Mouse (Mus musculus) monocyte, adult 2 months (primary cell): Measurements from ENCODE around the gene Prss41.
"Not testable (repeated sequence)": the region's sequence is repeated elsewhere in the genome, so short reads cannot be mapped to it uniquely, and the experiment has no call there.

Experiments used
- DNase-seq, 2 experiments: peaks; one replicate each; pipeline ENCODE4 v3.0.0; 2022; ENCODE audit warnings: low spot score in 2 of 2, low read depth in 1 of 2

The Prss41 gene

DNA sequence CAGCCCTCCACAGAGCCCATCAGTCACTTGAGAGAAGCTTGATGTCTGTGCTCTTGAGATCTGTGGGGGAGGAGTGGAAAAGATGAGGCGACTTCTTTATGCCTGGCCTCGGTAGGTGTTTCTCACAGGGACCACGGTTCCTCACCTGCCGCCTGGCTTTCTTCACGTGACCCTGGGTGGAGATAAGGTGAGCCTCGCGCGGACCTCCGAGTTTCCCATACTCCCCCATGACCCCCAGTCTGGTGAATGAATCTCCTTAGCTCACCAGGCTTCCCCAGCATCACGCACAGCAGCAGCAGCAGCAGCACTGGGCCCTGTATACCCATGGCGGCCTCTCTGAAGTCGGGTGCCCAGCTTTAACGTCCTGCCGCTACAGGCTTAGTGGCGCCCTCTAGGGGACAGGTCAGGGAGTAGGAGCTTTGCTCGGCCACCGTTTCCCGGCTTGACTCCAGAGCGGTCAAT lies at the start of gene Prss41, which contains the start of gene Prss32:
TSS of gene Prss41 (minus strand) at position 361 of the 462 bp plus-strand sequence.
TSS of gene Prss32 (plus strand) at position 44 of the 462 bp plus-strand sequence.
- peak in 1 of 2 experiments; percentile 43 for DNase-seq

GRCm38 (mm10) chr17:23880576-23880975 lies 36.6 kb upstream of the Prss41 start, which contains the start of the genes Dcpp1 and Dcpp2:
Gene Dcpp1, plus strand, starts transcription at chr17:23880876.
Gene Dcpp2, plus strand, starts transcription at chr17:23880880.
- not testable (repeated sequence) for DNase-seq

- no peak for DNase-seq
Observed at GRCm38 (mm10) chr17:23877166-23877565, 33.2 kb upstream of the Prss41 start.

GRCm38 (mm10) chr17:23876741-23877140 lies 32.8 kb upstream of the Prss41 start:
- no peak for DNase-seq

DNA sequence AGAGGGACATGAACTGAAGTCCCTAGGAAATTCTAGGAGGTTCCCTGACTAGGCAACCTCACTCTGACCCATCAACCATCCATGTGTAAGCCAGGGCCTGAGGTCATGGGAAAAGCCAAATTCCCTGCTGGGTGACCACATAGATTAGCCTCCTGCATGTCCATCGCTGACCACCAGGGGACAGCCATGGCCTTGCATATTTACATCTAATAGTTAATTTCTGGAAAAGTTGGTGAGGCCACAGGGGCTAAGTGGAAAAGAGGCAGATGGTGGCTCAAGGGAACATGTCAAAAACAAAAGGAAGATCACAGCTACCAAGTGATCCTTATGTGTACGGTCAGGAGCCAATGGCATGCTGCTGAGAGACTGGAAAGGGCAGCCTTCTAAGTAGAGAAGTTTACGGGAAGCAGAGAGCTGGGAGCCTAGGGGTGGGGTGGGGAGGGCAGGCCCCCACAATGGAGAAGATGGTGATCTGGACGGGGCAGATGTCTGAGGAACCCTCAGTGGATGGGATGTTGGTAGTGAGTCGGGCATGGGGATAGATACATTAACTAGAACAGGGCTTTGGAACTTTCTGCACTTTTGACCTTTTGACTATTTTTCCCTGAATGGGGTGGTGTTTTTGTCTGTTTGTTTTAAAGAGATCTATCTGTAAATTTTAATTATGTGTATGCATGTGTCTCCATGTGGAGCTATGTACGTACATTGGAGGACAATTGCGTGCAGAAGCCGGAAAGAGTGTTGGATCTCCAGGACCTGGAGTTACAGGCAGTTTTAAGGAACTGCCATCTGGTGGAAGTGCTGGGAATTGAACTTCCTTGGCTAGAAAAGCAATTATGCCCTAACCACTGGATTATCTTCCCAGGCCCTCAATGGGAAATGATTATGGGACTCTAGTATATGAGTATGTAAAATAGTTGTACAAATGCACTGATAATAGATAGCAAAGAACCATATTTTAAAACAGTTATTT lies 30.2 kb upstream of the Prss41 start:
- DNase-seq: no peak

- peak; percentile 22 to 56 for DNase-seq
Observed at GRCm38 (mm10) chr17:23868513-23868912, 24.5 kb upstream of the Prss41 start.

GRCm38 (mm10) chr17:23867756-23868155 lies 23.8 kb upstream of the Prss41 start, which contains the start of gene Prss21:
Gene Prss21, plus strand, starts transcription at chr17:23868056.
- DNase-seq: no peak

GRCm38 (mm10) chr17:23862926-23863325 lies 19.0 kb upstream of the Prss41 start:
- DNase-seq: no peak

- no peak for DNase-seq
Observed at GRCm38 (mm10) chr17:23857913-23858312, 13.9 kb upstream of the Prss41 start.

DNA sequence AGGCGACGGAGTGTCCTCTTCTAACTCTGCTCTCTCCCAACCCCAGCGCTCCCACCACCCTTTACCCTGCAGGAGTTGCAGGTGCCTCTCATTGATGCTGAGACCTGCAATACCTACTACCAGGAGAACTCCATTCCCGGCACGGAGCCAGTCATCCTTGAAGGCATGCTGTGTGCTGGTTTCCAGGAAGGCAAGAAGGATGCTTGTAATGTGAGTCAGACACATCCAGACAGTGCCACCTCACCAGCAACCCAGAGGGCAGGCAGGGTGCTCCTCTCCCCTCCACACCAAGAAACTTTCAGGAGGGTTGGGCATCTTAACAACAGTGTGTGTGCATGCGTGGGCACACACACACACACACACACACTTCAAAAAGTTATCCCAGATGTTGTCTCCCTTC lies 13.2 kb upstream of the Prss41 start:
- no peak for DNase-seq

- DNase-seq: no peak
Observed at GRCm38 (mm10) chr17:23854229-23854765, 10.3 kb upstream of the Prss41 start.

- DNase-seq: peak in 1 of 2 experiments; percentile 44
Observed at GRCm38 (mm10) chr17:23853292-23853691, 9.3 kb upstream of the Prss41 start.

DNA sequence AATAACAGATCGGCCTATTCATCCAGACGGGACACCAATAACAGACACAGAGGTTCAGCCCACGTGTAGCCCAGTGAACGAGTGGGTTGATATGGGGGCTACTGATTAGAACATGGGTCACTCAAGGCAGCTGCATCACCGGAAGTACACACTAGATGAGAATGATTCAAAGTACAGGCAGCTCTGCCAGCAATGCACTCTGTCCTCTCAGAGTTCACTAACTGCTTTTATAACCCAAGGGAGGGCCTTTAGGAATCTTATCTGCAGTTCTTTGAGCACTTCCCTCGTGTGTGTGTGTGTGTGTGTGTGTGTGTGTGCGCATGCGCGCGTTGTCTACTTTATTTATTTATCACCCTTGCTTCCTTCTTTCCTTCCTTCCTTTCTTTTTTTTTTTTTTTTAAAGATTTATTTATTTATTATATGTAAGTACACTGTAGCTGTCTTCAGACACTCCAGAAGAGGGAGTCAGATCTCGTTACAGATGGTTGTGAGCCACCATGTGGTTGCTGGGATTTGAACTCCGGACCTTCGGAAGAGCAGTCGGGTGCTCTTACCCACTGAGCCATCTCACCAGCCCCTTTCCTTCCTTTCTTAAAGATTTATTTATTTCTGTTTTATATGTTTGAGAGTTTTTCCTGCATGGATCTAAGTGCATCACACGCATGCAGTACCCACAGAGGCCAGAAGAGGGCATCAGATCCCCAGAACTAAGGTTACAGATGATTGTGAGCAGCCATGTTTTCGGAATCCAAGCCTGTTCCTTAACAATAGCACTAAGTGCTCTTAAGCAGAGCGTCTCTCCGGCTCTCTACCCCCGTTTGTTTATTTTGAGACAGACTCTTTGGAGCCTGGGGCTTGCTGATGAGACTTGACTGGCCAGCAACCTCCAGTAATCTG lies 7.1 kb upstream of the Prss41 start:
- DNase-seq: peak in 1 of 2 experiments; percentile 50

DNA sequence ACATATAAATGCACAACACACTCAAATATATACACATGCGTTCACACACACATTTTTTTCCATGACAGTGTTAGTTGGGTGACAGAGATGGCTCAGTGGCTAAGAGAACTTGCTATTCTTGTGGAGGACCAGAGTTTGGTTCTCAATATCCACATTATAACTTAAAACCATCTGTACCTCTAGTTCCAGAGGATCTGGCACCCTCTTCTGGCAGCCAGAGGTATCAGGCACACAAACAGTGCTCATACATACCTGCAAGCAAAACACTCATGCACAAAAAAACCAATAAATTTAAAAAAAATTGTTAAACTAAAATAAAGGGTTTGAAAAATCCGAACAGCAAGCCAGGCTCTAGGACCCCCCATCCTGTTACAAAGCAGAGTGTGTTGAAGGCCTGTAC lies 6.1 kb upstream of the Prss41 start:
- DNase-seq: no peak

- DNase-seq: no peak
Observed at GRCm38 (mm10) chr17:23843141-23843811, 696 bp downstream of the Prss41 start.

DNA sequence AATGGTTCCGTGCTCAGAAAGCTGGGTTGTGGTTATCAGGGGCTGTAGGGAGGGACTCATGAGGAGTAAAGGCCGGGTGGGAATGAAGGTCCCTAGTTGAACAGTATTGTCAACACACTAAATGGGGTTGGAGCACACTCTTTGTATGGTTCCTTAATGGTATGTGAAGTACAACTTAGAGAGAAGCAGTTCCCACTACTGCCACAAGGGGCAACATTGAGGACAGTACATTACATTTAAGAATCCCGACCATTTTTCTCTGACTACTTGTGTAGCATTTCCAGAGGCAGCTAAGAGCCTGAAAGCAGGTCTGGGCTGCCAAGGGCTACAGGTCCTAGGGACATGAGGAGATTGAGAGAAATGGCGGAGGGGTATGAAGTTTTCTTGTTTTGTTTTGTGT lies 2.8 kb downstream of the Prss41 start:
- DNase-seq: peak in 1 of 2 experiments; percentile 47

- DNase-seq: no peak
Observed at GRCm38 (mm10) chr17:23836006-23836575, 7.9 kb downstream of the Prss41 start, which contains the start of gene Prss33. Gene Prss33, minus strand, starts transcription at chr17:23836056.

DNA sequence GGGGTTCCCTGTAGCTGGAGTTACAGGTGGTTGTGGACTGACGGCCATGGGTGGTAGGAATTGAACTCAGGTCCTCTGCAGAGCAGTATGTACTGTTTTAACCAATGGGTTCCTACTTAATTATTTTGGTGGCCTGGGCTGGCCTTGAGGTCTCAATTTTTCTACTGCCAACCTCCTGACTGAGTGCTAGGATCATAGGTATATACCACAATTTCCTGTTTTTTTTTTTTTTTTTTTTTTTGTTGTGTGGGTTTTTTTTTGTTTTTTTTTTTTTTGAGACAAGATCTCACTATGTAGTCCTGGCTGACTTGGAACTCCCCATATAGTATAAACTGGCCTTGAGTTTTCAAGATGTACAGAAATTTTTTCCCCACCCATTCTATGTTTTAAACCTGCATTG lies 12.8 kb downstream of the Prss41 start:
- DNase-seq: no peak

- peak; percentile 46 to 74 for DNase-seq
Observed at GRCm38 (mm10) chr17:23829064-23829619, 14.8 kb downstream of the Prss41 start, which contains the start of gene Elob. Gene Elob, minus strand, starts transcription at chr17:23829136.
